Mouse (Mus musculus) heart, embryonic 15.5 days (tissue): ENCODE measurements around the gene Jakmip3. TPM values are rescaled to one million over a fixed set of nuclear protein-coding genes. Genes with fewer than 3 reads are reported as not detected.

Source experiments
- ATAC-seq: fragments of 200-750 bp; cut with Nextera tagmentation; replicated peaks from 2 replicates; pipeline ENCODE4 v1.8.0; 2017; ENCODE audit warnings: low read depth, moderate TSS enrichment; ENCODE audit not compliant: insufficient number of reproducible peaks, insufficient read depth, low FRiP score
- H3K27ac ChIP-seq: fragments of 300-500 bp; sonication (generic); 2 replicates; pipeline ENCODE4 v1.5.1; 2015; ENCODE audit warnings: mild to moderate bottlenecking, inconsistent platforms
- H3K27me3 ChIP-seq: fragments of 300-500 bp; sonication (generic); 2 replicates; pipeline ENCODE4 v1.6.1; 2015; ENCODE audit warnings: inconsistent platforms
- H3K36me3 ChIP-seq: fragments of 300-500 bp; sonication (generic); 2 replicates; pipeline ENCODE4 v1.6.1; 2015; ENCODE audit warnings: mild to moderate bottlenecking, inconsistent platforms
- H3K4me1 ChIP-seq: fragments of 300-500 bp; sonication (generic); replicated peaks from 2 replicates; pipeline ENCODE4 v1.6.1; 2015; ENCODE audit warnings: inconsistent platforms
- H3K4me2 ChIP-seq: fragments of 300-500 bp; sonication (generic); 2 replicates; pipeline ENCODE4 v1.6.1; 2015; ENCODE audit warnings: inconsistent platforms, mild to moderate bottlenecking, moderate library complexity
- H3K4me3 ChIP-seq: fragments of 300-500 bp; sonication (generic); 2 replicates; pipeline ENCODE4 v1.5.1; 2015; ENCODE audit warnings: mild to moderate bottlenecking, inconsistent platforms
- H3K9ac ChIP-seq: fragments of 300-500 bp; sonication (generic); 2 replicates; pipeline ENCODE4 v1.6.1; 2015; ENCODE audit warnings: mild to moderate bottlenecking, inconsistent platforms
- H3K9me3 ChIP-seq: fragments of 300-500 bp; sonication (generic); replicated peaks from 2 replicates; pipeline ENCODE4 v1.6.1; 2016; ENCODE audit warnings: inconsistent platforms
- WGBS: fragments of 180-500 bp; shearing (Covaris S2); methylation state at CpG from one replicate; pipeline ENCODE4 v1.1.7; 2015; ENCODE audit warnings: mixed read lengths; 5-methylcytosine and 5-hydroxymethylcytosine counted together
- polyA plus RNA-seq: library from polyadenylated mRNA; unstranded; fragments of >200 nt; fragmentation: Nextera tagmentation; extraction: Ambion mirVana; gene quantifications from 2 replicates; pipeline ENCODE4 v1.2.1, GENCODE M21; 2015

The Jakmip3 gene
- 0.06 TPM in 1 of 2 replicates, not detected in the other for polyA plus RNA-seq

GRCm38 (mm10) chr7:138940612-138941461, at the start of gene Jakmip3:
Jakmip3 (plus strand) TSS chr7:138940730.
- no peak for ATAC-seq
- H3K9ac ChIP-seq, result peak within 1 kb of the TSS; percentile 49
- no peaks in the 10 kb centered on the region for H3K36me3 ChIP-seq
- no peak within 1 kb of the TSS for H3K27ac ChIP-seq
- H3K4me2 ChIP-seq, result peak within 1 kb of the TSS; percentile 92
- H3K27me3 ChIP-seq, result peaks cover 61% of the 10 kb centered on the region
- peaks cover 13% of the 10 kb centered on the region for H3K4me1 ChIP-seq
- no peaks in the 10 kb centered on the region for H3K9me3 ChIP-seq
- WGBS, result under 1% methylated on average over 78 of the region's 78 CpGs
- peak within 1 kb of the TSS; percentile 54 for H3K4me3 ChIP-seq

- 65% methylated on average over 2 of the region's 2 CpGs for WGBS
- Histone ChIP-seq H3K36me3 (peaks cover 42% of the 10 kb centered on the region), H3K4me3 (no peak overlapping the region), H3K4me2 (no peak overlapping the region), H3K9ac (no peak overlapping the region), H3K27ac (no peak overlapping the region), H3K4me1 (0 out of 2 replicates have a peak, but pooled peaks cover 5% of the 10 kb centered on the region), H3K27me3 (no peaks in the 10 kb centered on the region), H3K9me3 (no peaks in the 10 kb centered on the region)
- ATAC-seq, result no peak
Observed at GRCm38 (mm10) chr7:138898122-138898521, 42.4 kb upstream of the Jakmip3 start.

- H3K4me2 ChIP-seq, result no peak overlapping the region
- no peaks in the 10 kb centered on the region for H3K27me3 ChIP-seq
- no peaks in the 10 kb centered on the region for H3K9me3 ChIP-seq
- ATAC-seq, result no peak
- no peak overlapping the region for H3K9ac ChIP-seq
- 83% methylated on average over 4 of the region's 4 CpGs for WGBS
- no peak overlapping the region for H3K27ac ChIP-seq
- peaks cover 7% of the 10 kb centered on the region for H3K4me1 ChIP-seq
- H3K4me3 ChIP-seq, result no peak overlapping the region
- H3K36me3 ChIP-seq, result peaks cover 38% of the 10 kb centered on the region
Observed at GRCm38 (mm10) chr7:138898743-138899142, 41.8 kb upstream of the Jakmip3 start.

GRCm38 (mm10) chr7:138903886-138904435, 36.6 kb upstream of the Jakmip3 start:
- no peak overlapping the region for H3K27ac ChIP-seq
- no peaks in the 10 kb centered on the region for H3K9me3 ChIP-seq
- no peaks in the 10 kb centered on the region for H3K36me3 ChIP-seq
- no peak for ATAC-seq
- H3K4me2 ChIP-seq, result no peak overlapping the region
- no peak overlapping the region for H3K9ac ChIP-seq
- peaks cover 31% of the 10 kb centered on the region for H3K4me1 ChIP-seq
- H3K4me3 ChIP-seq, result no peak overlapping the region
- WGBS, result 55% methylated on average over 7 of the region's 7 CpGs
- no peaks in the 10 kb centered on the region for H3K27me3 ChIP-seq

GRCm38 (mm10) chr7:138906441-138906840, 34.1 kb upstream of the Jakmip3 start:
- ATAC-seq, result no peak
- H3K9me3 ChIP-seq, result no peaks in the 10 kb centered on the region
- 41% methylated on average over 1 of the region's 1 CpGs for WGBS
- peak overlapping the region; percentile 25; the same call in 1 of the 2 replicates for H3K9ac ChIP-seq
- peak overlapping the region; percentile 43 for H3K4me3 ChIP-seq
- H3K4me1 ChIP-seq, result peaks cover 39% of the 10 kb centered on the region
- H3K27me3 ChIP-seq, result no peaks in the 10 kb centered on the region
- H3K27ac ChIP-seq, result peak overlapping the region; percentile 93
- no peaks in the 10 kb centered on the region for H3K36me3 ChIP-seq
- H3K4me2 ChIP-seq, result peak overlapping the region; percentile 87

- no peak for ATAC-seq
- 5% methylated on average over 7 of the region's 7 CpGs for WGBS
Observed at GRCm38 (mm10) chr7:138907043-138907442, 33.5 kb upstream of the Jakmip3 start.

GRCm38 (mm10) chr7:138907976-138908375, 32.6 kb upstream of the Jakmip3 start:
- H3K9me3 ChIP-seq, result no peaks in the 10 kb centered on the region
- H3K27me3 ChIP-seq, result no peaks in the 10 kb centered on the region
- peak overlapping the region; percentile 98 for H3K9ac ChIP-seq
- WGBS, result 53% methylated on average over 5 of the region's 5 CpGs
- H3K4me2 ChIP-seq, result peak overlapping the region; percentile 87
- H3K27ac ChIP-seq, result peak overlapping the region; percentile 93
- peak overlapping the region; percentile 92 for H3K4me3 ChIP-seq
- ATAC-seq, result no peak
- H3K36me3 ChIP-seq, result no peaks in the 10 kb centered on the region
- H3K4me1 ChIP-seq, result peaks cover 33% of the 10 kb centered on the region

More at GRCm38 (mm10) chr7:138907043-138907442, 33.5 kb upstream of the Jakmip3 start:
- H3K4me1 ChIP-seq, result peaks cover 39% of the 10 kb centered on the region
- no peaks in the 10 kb centered on the region for H3K9me3 ChIP-seq
- H3K36me3 ChIP-seq, result no peaks in the 10 kb centered on the region
- peak overlapping the region; percentile 43 for H3K4me3 ChIP-seq
- H3K27ac ChIP-seq, result peak overlapping the region; percentile 93
- 0 out of 2 replicates have a peak overlapping the region, but pooled peaks have one; percentile 98 for H3K9ac ChIP-seq
- peak overlapping the region; percentile 87 for H3K4me2 ChIP-seq
- H3K27me3 ChIP-seq, result no peaks in the 10 kb centered on the region

- H3K9me3 ChIP-seq, result no peaks in the 10 kb centered on the region
- H3K4me3 ChIP-seq, result peak overlapping the region; percentile 92
- peak overlapping the region; percentile 98 for H3K9ac ChIP-seq
- peaks cover 31% of the 10 kb centered on the region for H3K4me1 ChIP-seq
- no peaks in the 10 kb centered on the region for H3K36me3 ChIP-seq
- H3K4me2 ChIP-seq, result peak overlapping the region; percentile 87
- no peaks in the 10 kb centered on the region for H3K27me3 ChIP-seq
- peak overlapping the region; percentile 93 for H3K27ac ChIP-seq
- no peak for ATAC-seq
- WGBS, result 7% methylated on average over 10 of the region's 10 CpGs
Observed at GRCm38 (mm10) chr7:138908768-138909276, 31.7 kb upstream of the Jakmip3 start.

GRCm38 (mm10) chr7:138909277-138910192, 31.0 kb upstream of the Jakmip3 start, which contains the start of gene Bnip3:
Bnip3 (minus strand) TSS chr7:138909519.
- Histone ChIP-seq H3K4me3 (peak within 1 kb of the TSS; percentile 92), H3K36me3 (no peaks in the 10 kb centered on the region), H3K4me2 (peak within 1 kb of the TSS; percentile 87), H3K4me1 (peaks cover 28% of the 10 kb centered on the region), H3K9ac (peak within 1 kb of the TSS; percentile 98), H3K27me3 (no peaks in the 10 kb centered on the region), H3K27ac (peak within 1 kb of the TSS; percentile 93), H3K9me3 (no peaks in the 10 kb centered on the region)
- peak; percentile 94 for ATAC-seq
- under 1% methylated on average over 65 of the region's 66 CpGs for WGBS

- no peak for ATAC-seq
- 23% methylated on average over 7 of the region's 7 CpGs for WGBS
- peak overlapping the region; percentile 92 for H3K4me3 ChIP-seq
- H3K27me3 ChIP-seq, result no peaks in the 10 kb centered on the region
- peak overlapping the region; percentile 63; the same call in 1 of the 2 replicates for H3K9ac ChIP-seq
- peak overlapping the region; percentile 87 for H3K4me2 ChIP-seq
- H3K4me1 ChIP-seq, result peaks cover 28% of the 10 kb centered on the region
- no peaks in the 10 kb centered on the region for H3K36me3 ChIP-seq
- peak overlapping the region; percentile 93 for H3K27ac ChIP-seq
- no peaks in the 10 kb centered on the region for H3K9me3 ChIP-seq
Observed at GRCm38 (mm10) chr7:138910193-138910562, 30.4 kb upstream of the Jakmip3 start.
